Mouse (Mus musculus) telencephalon, adult 2 months (tissue): ENCODE data around the gene Anks1b.

ENCODE experiments used
- DNase-seq: peaks from one replicate; pipeline ENCODE4 v3.0.0-alpha.2; 2011; ENCODE audit warnings: low read depth, low spot score

Anks1b gene

GRCm38 (mm10) chr10:90852432-90852831, 979.1 kb downstream of the Anks1b start:
- DNase-seq, result no peak

- peak; percentile 54 for DNase-seq
Measured at GRCm38 (mm10) chr10:90856668-90857067, 983.4 kb downstream of the Anks1b start.

DNA sequence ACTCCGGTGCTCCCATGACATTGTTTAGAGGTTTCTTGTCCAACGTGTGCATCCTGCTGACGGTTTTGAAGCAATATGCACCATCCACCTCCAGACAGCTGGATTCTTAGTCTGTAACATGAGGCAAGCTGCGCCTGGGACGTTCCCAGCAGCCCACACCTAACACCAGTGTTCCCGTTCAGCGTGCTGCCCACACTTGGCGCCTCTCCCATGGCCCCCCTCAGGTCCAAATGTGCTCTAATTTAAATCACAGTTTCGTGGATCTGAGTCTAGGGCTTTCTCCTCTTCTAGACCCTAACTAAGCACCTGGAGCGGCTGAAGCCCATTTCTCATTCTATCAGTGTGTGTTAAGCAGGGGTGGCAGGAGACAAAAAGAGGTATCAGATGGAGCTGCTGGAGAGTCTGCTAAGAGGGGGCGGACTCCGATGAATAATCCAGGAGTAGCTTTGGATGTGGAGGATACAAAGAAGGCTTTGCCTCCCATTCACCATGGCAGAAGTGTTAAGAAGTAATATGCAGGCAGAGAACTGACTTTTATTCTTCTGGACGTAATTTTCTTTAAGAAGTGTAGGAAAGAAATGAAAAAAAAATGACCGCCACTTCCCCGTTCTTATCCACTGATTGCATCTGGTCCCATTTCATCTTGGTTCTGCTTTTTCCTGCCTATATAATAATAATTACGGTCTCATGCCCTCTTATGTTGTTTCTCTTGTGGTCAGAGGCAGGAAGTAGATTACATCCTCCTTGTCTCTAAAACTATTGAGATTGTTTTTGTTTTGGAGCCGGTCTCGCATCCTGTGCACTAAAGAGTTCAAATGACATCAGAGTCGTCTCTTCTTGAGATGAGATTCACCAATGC, 986.6 kb downstream of the Anks1b start:
- peak; percentile 91 for DNase-seq

DNA sequence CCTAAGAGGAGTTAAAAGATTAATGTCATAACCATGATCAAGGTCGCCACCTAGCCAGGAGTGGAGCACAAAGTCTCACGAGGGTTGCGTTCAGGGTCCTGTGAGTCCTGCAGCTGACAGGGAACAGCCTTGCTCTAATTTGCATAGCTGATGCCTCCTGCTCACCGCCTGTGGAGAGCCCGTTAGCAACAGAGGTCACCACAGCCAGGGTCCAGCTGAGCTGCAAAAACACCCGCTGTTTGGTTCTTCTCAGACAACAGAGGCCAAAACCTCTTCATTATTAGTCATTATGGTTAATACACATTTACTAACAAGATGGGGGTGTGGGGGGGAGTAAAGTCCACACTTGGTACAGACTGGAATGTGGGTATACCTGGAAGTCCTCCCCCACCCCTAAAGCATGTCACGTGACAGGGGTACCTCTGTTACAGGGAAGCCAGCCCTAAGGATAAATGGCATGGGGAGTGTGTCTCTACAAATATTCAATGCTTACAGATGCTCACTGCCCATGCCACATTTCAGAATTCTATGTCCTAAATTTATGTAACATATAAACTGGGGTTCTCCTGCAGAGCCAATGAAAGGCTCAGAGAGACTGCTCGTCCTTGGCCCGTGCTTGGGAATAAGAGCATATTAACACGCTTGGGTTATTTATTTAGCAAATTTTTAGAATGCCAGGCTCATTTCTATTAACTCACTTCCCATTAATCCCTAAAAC, 990.7 kb downstream of the Anks1b start:
- DNase-seq, result no peak

GRCm38 (mm10) chr10:90864599-90864889, 991.2 kb downstream of the Anks1b start:
- DNase-seq, result no peak

DNA sequence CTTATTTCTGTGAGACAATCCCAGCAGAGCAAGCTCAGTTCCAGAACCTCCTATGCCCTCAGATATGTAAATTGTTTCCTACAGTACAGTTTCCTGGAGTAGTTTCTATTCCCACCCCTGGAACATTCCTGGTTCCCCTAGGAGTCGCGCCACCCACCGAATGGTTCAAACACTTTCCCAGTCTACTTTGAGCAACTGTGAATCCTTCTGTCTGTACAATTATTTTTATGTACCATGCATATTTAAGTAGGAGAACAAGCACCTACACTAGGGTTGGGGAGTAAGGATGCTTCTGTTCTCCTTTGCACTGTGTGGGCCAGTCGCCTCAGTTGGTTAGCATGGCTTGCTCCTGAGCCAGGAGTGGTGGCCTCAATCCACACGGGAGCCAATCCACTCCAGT, 999.9 kb downstream of the Anks1b start:
- peak; percentile 79 for DNase-seq

GRCm38 (mm10) chr10:90874166-90874565, 1000.9 kb downstream of the Anks1b start:
- DNase-seq, result no peak

- no peak for DNase-seq
Measured at GRCm38 (mm10) chr10:90880854-90881560, 1007.7 kb downstream of the Anks1b start.

GRCm38 (mm10) chr10:90889566-90889965, 1016.3 kb downstream of the Anks1b start:
- DNase-seq, result no peak

GRCm38 (mm10) chr10:90892728-90893127, 1019.4 kb downstream of the Anks1b start:
- peak; percentile 50 for DNase-seq

GRCm38 (mm10) chr10:90897894-90898293, 1024.6 kb downstream of the Anks1b start:
- no peak for DNase-seq

- no peak for DNase-seq
Measured at GRCm38 (mm10) chr10:90904185-90904584, 1030.9 kb downstream of the Anks1b start.

DNA sequence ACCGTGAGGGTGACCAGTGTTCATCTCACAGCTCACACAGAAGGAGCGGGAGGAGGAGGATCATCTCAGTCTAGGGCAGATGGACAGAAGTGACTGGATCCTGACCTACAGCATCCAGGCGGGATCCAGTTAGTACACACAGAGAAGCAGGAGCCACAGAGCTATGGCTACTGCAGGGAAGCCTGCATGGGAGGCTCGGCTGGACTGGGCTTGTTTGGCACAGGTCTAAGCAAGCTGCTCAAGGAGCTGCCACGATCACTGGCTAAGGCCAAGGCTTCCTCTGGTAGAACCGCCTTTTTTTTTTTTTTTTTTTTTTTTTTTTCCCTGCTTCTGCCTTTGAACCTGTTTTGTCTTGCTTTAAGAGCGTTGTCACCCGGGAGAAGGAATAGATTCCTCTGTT, 1034.1 kb downstream of the Anks1b start:
- DNase-seq, result no peak

GRCm38 (mm10) chr10:90923476-90923875, 1050.2 kb downstream of the Anks1b start:
- DNase-seq, result no peak

DNA sequence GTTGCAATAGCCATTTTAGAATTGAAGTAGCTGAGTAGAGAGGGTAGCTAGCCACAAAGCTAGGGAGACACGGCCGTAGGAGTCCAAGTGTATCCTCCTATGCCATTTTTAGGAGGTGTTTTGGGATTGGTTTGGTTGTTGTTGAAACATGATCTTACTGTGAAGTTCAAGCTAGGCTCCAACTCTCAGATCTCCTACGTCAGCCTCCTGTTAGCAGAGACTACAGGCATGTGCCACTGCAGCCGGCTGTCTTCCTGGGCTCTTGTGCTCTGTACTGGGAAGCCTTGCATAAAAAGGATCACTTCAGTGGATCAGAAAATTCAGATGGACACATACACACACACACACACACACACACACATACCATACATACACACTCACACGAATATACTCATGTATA, 1059.8 kb downstream of the Anks1b start:
- DNase-seq, result no peak

DNA sequence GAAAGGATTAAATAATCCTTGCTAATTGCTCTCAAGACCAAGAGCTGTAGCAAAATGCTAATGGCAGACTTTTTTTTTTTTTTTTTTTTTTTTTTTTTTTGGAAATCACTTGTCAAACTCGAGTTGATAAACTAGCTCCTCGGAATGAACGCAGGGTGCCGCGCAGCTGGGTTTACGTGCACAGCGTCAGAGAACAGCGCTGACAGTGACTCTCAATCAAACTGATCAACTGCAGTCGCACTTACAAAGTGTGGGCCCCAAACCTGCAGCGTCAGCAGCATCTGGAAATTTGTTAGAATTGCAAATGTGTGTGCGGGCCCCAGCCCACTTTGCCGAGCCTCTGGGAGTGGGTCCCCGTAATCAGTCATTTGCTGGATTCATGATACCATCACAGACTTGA, 1061.4 kb downstream of the Anks1b start:
- DNase-seq, result no peak

GRCm38 (mm10) chr10:90937721-90938460, 1064.6 kb downstream of the Anks1b start:
- DNase-seq, result no peak

GRCm38 (mm10) chr10:90940521-90941520, 1067.5 kb downstream of the Anks1b start:
- peak; percentile 79 for DNase-seq

- no peak for DNase-seq
Measured at GRCm38 (mm10) chr10:90942001-90942700, 1068.8 kb downstream of the Anks1b start.

GRCm38 (mm10) chr10:90947043-90947442, 1073.7 kb downstream of the Anks1b start:
- no peak for DNase-seq
